Mouse (Mus musculus) kidney, adult 2 months (tissue): Measurements from ENCODE around the gene Adamts17.

Experiments used
- CTCF ChIP-seq: fragments of 200-500 bp; conservative IDR thresholded peaks from 2 replicates; pipeline ENCODE4 v1.5.1; 2011; ENCODE audit warnings: low read depth, mild to moderate bottlenecking, control low read depth, low read length, moderate library complexity, mixed read lengths; ENCODE audit not compliant: insufficient read depth, insufficient read length
- POLR2A ChIP-seq: fragments of 200-500 bp; IDR thresholded peaks from one replicate; pipeline ENCODE4 v1.6.1; 2011; ENCODE audit warnings: low read depth, low read length, control low read depth

GRCm38 (mm10) chr7:66820034-66820433 lies 19.5 kb upstream of the Adamts17 start:
- TF ChIP-seq CTCF = peak; percentile 97
- TF ChIP-seq POLR2A = no peak
